Mouse (Mus musculus) small intestine, adult 2 months (tissue): Measurements from ENCODE around the gene Akap6.

Experiments
- CTCF ChIP-seq: fragments of 200-500 bp; IDR thresholded peaks from 2 replicates; pipeline ENCODE4 v1.5.1; 2012; ENCODE audit warnings: low read depth, mild to moderate bottlenecking, control low read depth, inconsistent platforms, low read length, moderate library complexity, mixed read lengths; ENCODE audit not compliant: insufficient replicate concordance, insufficient read length; ENCODE audit errors: extremely low read depth
- POLR2A ChIP-seq: fragments of 200-500 bp; IDR thresholded peaks from 2 replicates; pipeline ENCODE4 v1.6.1; 2012; ENCODE audit warnings: low read depth, mild to moderate bottlenecking, control low read depth, inconsistent platforms, low read length, moderate library complexity

DNA sequence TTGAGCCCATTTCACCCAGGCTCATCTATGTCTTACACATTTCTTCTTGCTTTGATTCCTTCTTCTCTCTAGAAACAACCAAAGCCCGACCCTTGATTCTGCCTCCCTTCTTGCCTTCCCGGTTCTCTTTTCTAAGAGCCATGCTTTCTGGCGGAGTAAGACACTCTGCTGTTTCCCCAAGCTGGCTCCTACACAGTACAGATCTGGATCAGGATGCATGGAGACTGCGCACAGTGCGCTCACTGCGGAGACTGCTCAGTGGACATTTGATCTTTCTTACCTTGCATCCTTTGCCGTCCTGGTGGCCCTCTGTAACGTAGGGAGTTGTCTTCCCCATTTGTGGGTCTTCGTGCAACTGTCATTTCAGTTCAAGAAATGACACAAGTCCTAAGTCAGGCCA is 20.0 kb downstream of the Akap6 start:
- TF ChIP-seq CTCF: no peak
- TF ChIP-seq POLR2A: no peak
